Mouse (Mus musculus) layer of hippocampus, postnatal 25 days (tissue): ENCODE data around the gene Krtap3-2. TPM values are rescaled to one million over a fixed set of nuclear protein-coding genes. Genes with fewer than 3 reads are reported as not detected.
A peak's percentile ranks its signal among the peaks of the same experiment; 100 is the strongest.
"Not testable (repeated sequence)": the region's sequence is repeated elsewhere in the genome, so short reads cannot be mapped to it uniquely, and the experiment has no call there.

Experiments used
- DNase-seq, 2 experiments: peaks; one replicate each; pipeline ENCODE4 v3.0.0; 2022; ENCODE audit warnings: mixed read lengths in 2 of 2, low spot score in 1 of 2; ENCODE audit errors: extremely low spot score in 1 of 2
- total RNA-seq, 2 experiments: library from RNA; stranded (reverse); gene quantifications; 2 replicates each; pipeline ENCODE4 v1.2.3; 2021

Krtap3-2 gene
- not detected for total RNA-seq

- DNase-seq = no peak
Measured at GRCm38 (mm10) chr11:99556753-99557152, at the start of gene Krtap3-2. Gene Krtap3-2, minus strand, starts transcription at chr11:99556853.

GRCm38 (mm10) chr11:99603208-99603607, 46.6 kb upstream of the Krtap3-2 start, which contains the start of gene Gm11938:
Gene Gm11938, minus strand, starts transcription at chr11:99603308.
- DNase-seq = not testable (repeated sequence)

DNA sequence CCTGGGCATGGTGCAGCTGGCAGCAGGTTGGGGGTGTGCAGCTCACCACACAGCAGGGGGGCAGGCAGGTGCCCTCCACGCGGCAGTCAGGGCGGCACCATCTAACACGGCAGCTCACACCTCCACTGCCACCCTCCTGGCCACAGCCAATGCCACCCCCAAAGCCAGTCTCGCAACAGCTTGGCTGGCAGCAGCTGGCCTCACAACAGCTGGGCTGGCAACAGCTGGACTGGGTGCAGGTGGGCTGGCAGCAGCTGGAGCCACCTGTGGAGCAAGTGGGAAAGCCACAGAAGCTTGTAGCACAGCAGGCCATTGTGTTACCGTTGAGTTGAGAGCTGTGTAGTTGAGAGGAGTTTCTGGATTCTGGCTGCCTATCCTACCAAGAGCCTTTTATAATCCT, 41.1 kb upstream of the Krtap3-2 start, which contains the start of gene Krtap9-3:
Krtap9-3 (minus strand) TSS at position 364 of the 400 bp plus-strand sequence.
- DNase-seq = not testable (repeated sequence)

- DNase-seq = no peak
Measured at GRCm38 (mm10) chr11:99590981-99591380, 34.3 kb upstream of the Krtap3-2 start, which contains the start of gene Krtap1-3. Gene Krtap1-3, minus strand, starts transcription at chr11:99591339.

- DNase-seq = peak in 1 of 2 experiments; percentile 35
Measured at GRCm38 (mm10) chr11:99585096-99585495, 28.4 kb upstream of the Krtap3-2 start.

- no peak for DNase-seq
Measured at GRCm38 (mm10) chr11:99583245-99583704, 26.6 kb upstream of the Krtap3-2 start, which contains the start of gene Krtap1-4. Gene Krtap1-4, minus strand, starts transcription at chr11:99583654.

- no peak for DNase-seq
Measured at GRCm38 (mm10) chr11:99581564-99581963, 24.9 kb upstream of the Krtap3-2 start.

DNA sequence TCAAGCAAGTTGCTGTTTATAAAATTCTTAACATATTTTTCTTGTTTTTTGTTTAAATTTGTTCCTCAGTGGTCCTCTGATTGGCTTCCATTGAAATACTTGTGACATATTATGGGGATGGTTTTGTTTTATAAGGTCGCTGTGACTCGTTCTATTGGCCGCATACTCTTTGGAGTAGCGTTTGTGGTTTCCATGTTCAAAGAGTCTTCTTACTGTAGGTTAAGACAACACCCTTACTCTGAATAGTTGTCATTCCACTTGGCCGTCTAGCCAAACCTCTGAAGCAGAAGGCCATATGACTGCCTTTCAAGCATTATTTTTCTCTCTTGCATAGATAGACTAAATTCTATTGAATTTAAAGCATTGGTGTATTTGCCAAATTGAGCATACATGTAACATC, 24.4 kb upstream of the Krtap3-2 start:
- no peak for DNase-seq

GRCm38 (mm10) chr11:99580636-99581035, 24.0 kb upstream of the Krtap3-2 start, which contains the start of gene Krtap1-5:
Gene Krtap1-5, minus strand, starts transcription at chr11:99581016.
- no peak for DNase-seq

DNA sequence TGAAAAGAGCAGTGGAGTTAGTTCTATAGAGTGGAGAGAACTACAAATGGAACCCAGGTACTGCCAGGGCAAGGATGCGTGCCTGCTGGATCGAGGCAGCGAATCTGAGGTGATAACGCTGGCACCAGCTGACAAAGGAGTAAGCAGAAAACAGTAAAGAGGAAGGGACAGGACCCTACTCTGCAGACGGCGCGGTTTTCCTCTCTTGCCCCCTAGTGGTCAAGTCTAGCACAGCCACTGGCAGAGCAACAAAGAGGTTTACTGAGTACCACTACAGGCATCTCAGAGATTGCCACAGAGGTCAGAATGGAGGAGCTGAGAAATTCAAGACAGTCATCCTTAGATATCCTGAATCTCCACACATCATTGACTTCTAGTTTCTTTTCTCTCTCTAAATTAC, 17.5 kb upstream of the Krtap3-2 start:
- DNase-seq = peak; percentile 53 to 77

GRCm38 (mm10) chr11:99573164-99573563, 16.5 kb upstream of the Krtap3-2 start:
- no peak for DNase-seq

- no peak for DNase-seq
Measured at GRCm38 (mm10) chr11:99566530-99566929, 9.9 kb upstream of the Krtap3-2 start, which contains the start of gene Krtap3-1. Gene Krtap3-1, minus strand, starts transcription at chr11:99566630.

- DNase-seq = no peak
Measured at GRCm38 (mm10) chr11:99562580-99562979, 5.9 kb upstream of the Krtap3-2 start.

- no peak for DNase-seq
Measured at GRCm38 (mm10) chr11:99559366-99559765, 2.7 kb upstream of the Krtap3-2 start, which contains the start of gene Gm11939. Gene Gm11939, minus strand, starts transcription at chr11:99559466.

- DNase-seq = no peak
Measured at GRCm38 (mm10) chr11:99557976-99558745, 1.5 kb upstream of the Krtap3-2 start.

DNA sequence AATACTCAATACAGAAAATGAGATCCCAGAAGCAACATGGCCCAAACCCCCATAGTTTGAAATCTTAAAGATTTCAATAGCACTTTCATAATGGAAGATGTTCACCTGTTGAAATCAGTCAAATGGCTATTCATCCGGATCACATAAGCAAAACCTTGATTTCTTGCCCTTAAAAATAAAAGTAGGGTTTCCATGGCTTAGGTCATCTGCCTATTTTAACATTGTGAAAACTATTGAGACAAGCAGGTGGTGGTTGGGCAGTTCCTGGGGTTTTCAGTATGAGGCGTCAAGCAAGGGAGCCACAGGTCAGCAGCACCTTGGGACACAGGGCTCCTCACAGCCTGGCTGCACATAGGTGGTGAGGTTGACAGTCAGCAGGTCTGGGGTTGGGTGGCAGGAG, 458 bp downstream of the Krtap3-2 start:
- no peak for DNase-seq

DNA sequence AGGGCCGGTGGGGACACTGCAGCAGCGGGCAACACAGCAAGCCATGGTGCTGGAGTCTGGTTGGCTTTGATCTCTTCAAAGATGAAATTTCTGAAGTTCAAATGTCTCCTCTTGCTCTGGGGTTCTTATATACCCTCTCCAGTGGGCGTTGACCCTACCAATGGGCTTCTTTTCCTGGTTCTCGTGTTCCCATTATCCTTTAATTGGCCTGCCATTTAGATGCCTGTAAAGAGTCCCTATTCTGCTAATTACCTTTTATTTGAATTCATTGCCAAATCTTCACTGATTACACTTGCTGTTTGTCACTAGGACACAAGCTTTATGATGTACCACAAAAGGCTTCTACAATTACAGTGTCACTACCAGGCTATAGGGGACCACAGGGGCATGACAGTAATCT, 5.9 kb downstream of the Krtap3-2 start, which contains the start of gene Krtap3-3:
Krtap3-3 (minus strand) TSS at position 101 of the 400 bp plus-strand sequence.
- DNase-seq = no peak

- DNase-seq = no peak
Measured at GRCm38 (mm10) chr11:99547892-99548291, 8.8 kb downstream of the Krtap3-2 start.

GRCm38 (mm10) chr11:99539721-99540120, 16.9 kb downstream of the Krtap3-2 start:
- DNase-seq = peak; percentile 9 to 46

DNA sequence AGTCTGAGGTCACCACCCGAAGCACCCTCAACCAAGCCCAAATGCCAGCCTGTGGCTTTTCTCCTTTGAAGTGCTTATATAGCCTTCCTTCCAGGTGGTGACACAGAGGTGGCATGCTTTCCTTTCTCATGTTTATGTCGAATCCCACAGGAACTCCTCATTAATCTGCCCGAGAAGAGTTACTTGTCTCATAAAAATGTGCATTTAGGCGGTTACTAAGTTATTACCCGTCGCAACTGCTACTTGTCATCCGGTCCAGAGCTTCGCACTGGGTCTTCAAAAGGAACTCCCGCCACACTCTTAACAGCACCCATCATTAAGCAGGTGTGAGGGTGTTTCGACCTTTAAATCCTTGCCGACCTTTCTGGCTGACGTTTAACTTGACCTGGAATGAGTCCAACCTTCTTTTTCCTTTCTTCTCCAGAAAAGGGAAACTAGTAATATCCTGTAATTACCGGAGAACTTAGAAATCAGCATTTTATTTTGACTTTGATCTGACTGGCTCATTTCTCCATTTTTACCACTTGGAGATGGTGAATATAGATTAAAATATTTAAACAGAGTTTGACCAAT, 35.3 kb downstream of the Krtap3-2 start, which contains the start of gene Krt39:
Krt39 (minus strand) TSS at position 51 of the 573 bp plus-strand sequence.
- no peak for DNase-seq

- no peak for DNase-seq
Measured at GRCm38 (mm10) chr11:99514098-99514497, 42.6 kb downstream of the Krtap3-2 start.
